Mouse (Mus musculus): ENCODE measurements at regions not wholly inside any gene's neighbourhood (a gene's known extent, or its start where the extent isn't known, plus 50 kb on each side); places are given as distances from the start of the nearest gene placed in this dataset.

GRCm38 (mm10) chr3:83537711-83538110 is 228.4 kb upstream of the Sfrp2 start:
- TF ChIP-seq MAX (IDR thresholded peaks at IDR 0.05; ENCODE audit: low read depth) (no peak), POLR2A (IDR thresholded peaks at IDR 0.05; ENCODE audit: insufficient read length, low read depth) (no peak), TCF12 (IDR thresholded peaks at IDR 0.05; ENCODE audit: insufficient read depth, poor library complexity, severe bottlenecking) (no peak), E2F4 (IDR thresholded peaks at IDR 0.05; ENCODE audit: insufficient read depth) (no peak), CEBPB (IDR thresholded peaks at IDR 0.05; ENCODE audit: insufficient read depth, poor library complexity, severe bottlenecking) (no peak), USF1 (IDR thresholded peaks at IDR 0.05; ENCODE audit: low read depth) (no peak), REST (IDR thresholded peaks at IDR 0.05; ENCODE audit: insufficient read depth, insufficient read length) (no peak), SRF (IDR thresholded peaks at IDR 0.05; ENCODE audit: control insufficient read depth, insufficient read length, low read depth) (no peak)

All from myocyte (in vitro differentiated cells).